In genomic region chr3:122485699-122486098, GRCm38 (mm10) we compare ENCODE assay signal across 30 mouse cellular contexts.
DNase-seq lines count a peak whose midpoint lies in the region; ATAC-seq and TF ChIP-seq lines count a peak whose summit lies in the region.
"Had no signal": no experiment of that assay in that cellular context is flagged by ENCODE, and none has a peak within 500 bp of the region (broad histone marks: within the 10 kb centered on the region; RNA-seq: fewer than 3 reads in every experiment).

No protein-coding gene starts in this region.

- TF ChIP-seq POLR2A in heart, adult 2 months (IDR thresholded peaks at IDR 0.05; ENCODE audit: insufficient read depth, low read depth, low read length): no peak
- TF ChIP-seq POLR2A in cortical plate, adult 2 months (IDR thresholded peaks at IDR 0.05; ENCODE audit: extremely low read depth, insufficient read depth, low read length): no peak

- no peak overlapping the region for H3K4me3 ChIP-seq in forebrain, postnatal 0 days (ENCODE audit: low read depth, low read length)
- H3K4me3 ChIP-seq in forebrain, embryonic 10.5 days: no peak overlapping the region
- no peak overlapping the region for H3K4me3 ChIP-seq in heart, adult 2 months
- no peak overlapping the region for H3K4me3 ChIP-seq in cortical plate, adult 2 months (ENCODE audit: insufficient read depth, low read length)
- H3K4me3 ChIP-seq: embryonic facial prominence, embryonic 10.5 days; embryonic facial prominence, embryonic 13.5 days; erythroblast, embryonic 14.5 days; forebrain, embryonic 13.5 days; heart, embryonic 10.5 days; heart, embryonic 13.5 days; hindbrain, embryonic 13.5 days had no signal

- H3K27me3 ChIP-seq in forebrain, postnatal 0 days (ENCODE audit: insufficient read depth, low read length): no peaks in the 10 kb centered on the region
- 0 out of 2 replicates have a peak, but pooled peaks cover 3% of the 10 kb centered on the region for H3K27me3 ChIP-seq in forebrain, embryonic 10.5 days (ENCODE audit: poor library complexity, severe bottlenecking)
- no peaks in the 10 kb centered on the region for H3K27me3 ChIP-seq in heart, adult 2 months (ENCODE audit: control insufficient read depth, insufficient read depth, low read length)
- H3K27me3 ChIP-seq: embryonic facial prominence, embryonic 13.5 days; hindbrain, embryonic 13.5 days had no signal

- no peak for TF ChIP-seq CTCF in forebrain, postnatal 0 days (IDR thresholded peaks at IDR 0.05; ENCODE audit: low read depth)
- TF ChIP-seq CTCF in heart, adult 2 months (IDR thresholded peaks at IDR 0.05): no peak
- TF ChIP-seq CTCF in cortical plate, adult 2 months (IDR thresholded peaks at IDR 0.05; ENCODE audit: extremely low read depth, insufficient read depth, low read length): no peak

- no peaks in the 10 kb centered on the region for H3K36me3 ChIP-seq in forebrain, postnatal 0 days (ENCODE audit: insufficient read depth)
- no peaks in the 10 kb centered on the region for H3K36me3 ChIP-seq in forebrain, embryonic 10.5 days (replicated peaks)
- no peaks in the 10 kb centered on the region for H3K36me3 ChIP-seq in heart, adult 2 months (ENCODE audit: control insufficient read depth, insufficient read depth, low read length)
- H3K36me3 ChIP-seq: embryonic facial prominence, embryonic 10.5 days; embryonic facial prominence, embryonic 13.5 days; heart, embryonic 10.5 days; heart, embryonic 13.5 days; hindbrain, embryonic 13.5 days had no signal

- 0 out of 2 replicates have a peak, but pooled peaks have one; percentile 32 for ATAC-seq in forebrain, postnatal 0 days
- ATAC-seq in megakaryocyte progenitor cell, adult 5-6 weeks (replicated peaks; ENCODE audit: poor library complexity): no peak
- ATAC-seq: activated CD4-positive, CD25-positive, alpha-beta regulatory T cell, adult 4 months; forebrain, embryonic 13.5 days; forebrain, embryonic 16.5 days; hindbrain, embryonic 16.5 days; inflammation-experienced regulatory T-cells, adult 6 months; intestine, postnatal 0 days had no signal

- H3K4me2 ChIP-seq in forebrain, postnatal 0 days (ENCODE audit: low read depth): no peak overlapping the region
- H3K4me2 ChIP-seq: embryonic facial prominence, embryonic 13.5 days; forebrain, embryonic 13.5 days; heart, embryonic 13.5 days; hindbrain, embryonic 13.5 days had no signal

- intact Hi-C loops in heart, adult 2 months (cut with DNase I): no loop called here

- no peaks in the 10 kb centered on the region for H3K9me3 ChIP-seq in forebrain, postnatal 0 days (ENCODE audit: low read length)
- H3K9me3 ChIP-seq in forebrain, embryonic 10.5 days: no peaks in the 10 kb centered on the region
- H3K9me3 ChIP-seq: embryonic facial prominence, embryonic 10.5 days; embryonic facial prominence, embryonic 13.5 days; forebrain, embryonic 13.5 days; heart, embryonic 10.5 days; heart, embryonic 13.5 days; hindbrain, embryonic 13.5 days had no signal

- H3K79me2 ChIP-seq in heart, adult 2 months (replicated peaks; ENCODE audit: control insufficient read depth, insufficient read depth, low read length): no peaks in the 10 kb centered on the region

- whole genome bisulfite sequencing in forebrain, postnatal 0 days: 69% methylated on average over 4 of the region's 4 CpGs
- 95% methylated on average over 4 of the region's 4 CpGs for WGBS in forebrain, embryonic 10.5 days
- WGBS in heart, adult 2 months: 76% methylated on average over 4 of the region's 4 CpGs

- no peak for TF ChIP-seq EP300 in heart, adult 2 months (IDR thresholded peaks at IDR 0.05; ENCODE audit: insufficient read depth, low read depth, low read length)

- no peak overlapping the region for H3K9ac ChIP-seq in forebrain, postnatal 0 days
- no peak overlapping the region for H3K9ac ChIP-seq in heart, adult 2 months (ENCODE audit: low read depth, low read length)
- H3K9ac ChIP-seq: embryonic facial prominence, embryonic 13.5 days; forebrain, embryonic 13.5 days; heart, embryonic 13.5 days; hindbrain, embryonic 13.5 days had no signal

- peaks cover 33% of the 10 kb centered on the region for H3K4me1 ChIP-seq in forebrain, postnatal 0 days (ENCODE audit: insufficient read depth)
- H3K4me1 ChIP-seq in forebrain, embryonic 10.5 days: peaks cover 81% of the 10 kb centered on the region
- peaks cover 5% of the 10 kb centered on the region for H3K4me1 ChIP-seq in heart, adult 2 months (ENCODE audit: control insufficient read depth, insufficient read depth, low read length)
- H3K4me1 ChIP-seq in cortical plate, adult 2 months (ENCODE audit: control insufficient read depth, insufficient read depth, low read length): peaks cover 26% of the 10 kb centered on the region; the same call in 1 of the 2 replicates

- H3K27ac ChIP-seq in forebrain, postnatal 0 days (ENCODE audit: low read depth, low read length): peak overlapping the region; percentile 35; the same call in 1 of the 2 replicates
- no peak overlapping the region for H3K27ac ChIP-seq in forebrain, embryonic 10.5 days
- H3K27ac ChIP-seq in heart, adult 2 months: peak overlapping the region; percentile 57
- H3K27ac ChIP-seq in cortical plate, adult 2 months (ENCODE audit: insufficient read depth, low read length): peak overlapping the region; percentile 88
- H3K27ac ChIP-seq: embryonic facial prominence, embryonic 10.5 days; embryonic facial prominence, embryonic 13.5 days; forebrain, embryonic 13.5 days; heart, embryonic 10.5 days; heart, embryonic 13.5 days; hindbrain, embryonic 13.5 days had no signal

- peak; percentile 49 for DNase-seq in forebrain, postnatal 0 days
- DNase-seq in forebrain, embryonic 10.5 days (ENCODE audit: extremely low spot score, low spot score): no peak
- DNase-seq in heart, adult 2 months: no peak
- no peak for DNase-seq in heart, postnatal 4 days
- peak; percentile 85 for DNase-seq in brain, adult 2 months (ENCODE audit: low read depth, low spot score)
- DNase-seq in layer of hippocampus, postnatal 14 days (ENCODE audit: low spot score in 2 of 2): no peak
- DNase-seq: adrenal gland, postnatal 10 days; adrenal gland, postnatal 36 days; cerebellum, adult 18-20 months; cerebellum, adult 9-11 months; cerebellum, postnatal 25 days; embryo, embryonic 11 days; gastrocnemius, postnatal 14 days; heart, adult 18-20 months; heart, postnatal 14 days; kidney, adult 2 months had no signal

Comparison
In these comparisons a context has a peak if more than half of its experiments do, and no peak if none do; other contexts are left out.
1. DNase-seq: peak in forebrain, postnatal 0 days (single experiment) and brain, adult 2 months (single experiment); none in forebrain, embryonic 10.5 days (single experiment), heart, adult 2 months (0 of 2), heart, postnatal 4 days (single experiment) and layer of hippocampus, postnatal 14 days (0 of 2).